Mouse (Mus musculus) left cerebral cortex, postnatal 10 days (tissue): ENCODE measurements around the gene Hist1h2ao. TPM values are rescaled to one million over a fixed set of nuclear protein-coding genes. Genes with fewer than 3 reads are reported as not detected.
"Not testable (repeated sequence)": the region's sequence is repeated elsewhere in the genome, so short reads cannot be mapped to it uniquely, and the experiment has no call there.

Source experiments
- DNase-seq, 2 experiments: peaks; one replicate each; pipeline ENCODE4 v3.0.0; 2021 to 2022; ENCODE audit warnings: low spot score in 2 of 2, mixed read lengths in 1 of 2; ENCODE audit errors: extremely low spot score in 1 of 2
- intact Hi-C: fragments of 180-260 bp; cut with DNase I; formaldehyde crosslinking; loops from one replicate; pipeline ENCODE4 v1.15.1; 2025
- total RNA-seq, 2 experiments: library from RNA; stranded (reverse); gene quantifications; 2 replicates each; pipeline ENCODE4 v1.2.3; 2021

Hist1h2ao gene
- total RNA-seq, 2 experiments from 2014 or later: not detected

DNA sequence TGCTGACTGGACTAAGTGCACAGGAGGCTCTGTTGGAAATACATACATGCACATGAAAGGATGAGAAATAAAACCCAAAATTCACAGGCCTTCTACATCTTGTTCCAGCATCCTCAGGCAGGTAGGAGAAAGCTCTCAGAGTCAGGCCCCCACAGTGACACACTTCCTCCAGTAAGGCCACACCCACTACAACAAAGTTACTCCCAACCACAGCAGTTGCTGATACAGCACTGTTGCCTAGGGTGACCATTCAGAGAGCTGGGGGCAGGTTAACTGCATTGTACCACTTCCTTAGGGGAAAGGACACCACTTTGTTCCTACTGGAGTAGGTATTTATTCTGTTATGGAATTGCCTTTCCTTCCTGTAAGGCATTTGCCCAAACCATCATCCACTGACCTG, 13.1 kb upstream of the Hist1h2ao start:
- DNase-seq, intact Hi-C loops: not testable (repeated sequence)

DNA sequence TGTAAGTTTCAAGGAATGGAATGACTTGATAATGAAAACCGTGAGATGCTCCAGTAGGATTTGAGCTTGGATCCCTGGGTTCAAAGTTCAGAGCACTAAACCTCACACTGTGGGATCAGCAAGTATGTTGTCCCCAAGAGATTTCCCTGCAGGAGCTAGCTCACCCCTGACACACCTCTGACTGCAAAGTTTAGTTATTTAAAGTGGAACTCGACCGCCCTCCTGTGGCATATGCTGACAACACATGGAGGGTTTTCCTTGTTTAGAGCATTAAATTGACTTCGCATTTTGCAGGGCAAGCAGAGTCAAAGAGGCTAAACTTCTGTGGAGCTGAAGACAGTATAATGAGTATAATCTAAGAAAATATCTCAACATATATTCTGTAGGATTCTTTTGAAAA, 7.2 kb upstream of the Hist1h2ao start:
- DNase-seq, intact Hi-C loops: not testable (repeated sequence)

DNA sequence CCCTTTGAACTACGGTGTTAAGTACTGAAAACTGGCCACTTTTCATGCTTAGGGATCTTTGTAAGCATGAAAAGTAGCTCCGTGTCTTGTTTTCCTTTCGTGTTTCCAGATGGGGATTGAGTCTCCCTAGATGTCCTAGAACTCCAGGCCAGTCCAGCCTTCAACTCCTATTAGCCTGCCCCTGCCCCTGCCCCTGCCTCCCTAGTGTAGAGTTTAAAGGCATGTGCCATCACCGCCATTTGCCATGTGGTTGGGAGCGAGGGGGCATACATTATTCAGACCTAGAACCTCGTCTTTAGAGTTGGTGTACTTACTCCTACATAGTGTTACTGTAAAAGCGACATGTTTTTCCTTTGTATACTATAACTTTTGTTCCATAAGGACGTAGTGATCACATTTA, 809 bp downstream of the Hist1h2ao start:
- DNase-seq, intact Hi-C loops: not testable (repeated sequence)

DNA sequence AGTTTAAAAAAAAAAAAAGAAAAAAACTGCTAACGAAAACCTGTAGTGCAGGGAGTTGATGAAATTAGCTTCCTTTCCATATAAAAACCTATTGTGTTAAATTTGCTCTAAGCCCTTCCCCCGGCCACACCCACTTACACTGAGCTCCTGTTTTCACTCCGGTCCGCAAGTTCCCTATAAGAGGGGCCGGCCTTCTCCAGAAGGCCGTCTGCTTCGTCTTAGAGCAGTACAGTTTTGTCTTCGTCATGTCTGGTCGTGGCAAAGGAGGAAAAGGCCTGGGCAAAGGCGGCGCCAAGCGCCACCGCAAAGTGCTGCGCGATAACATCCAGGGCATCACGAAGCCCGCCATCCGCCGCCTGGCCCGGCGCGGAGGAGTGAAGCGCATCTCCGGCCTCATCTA, 1.3 kb downstream of the Hist1h2ao start, which contains the start of gene Hist1h4m:
Gene Hist1h4m, plus strand, starts transcription at position 208 of the 400 bp plus-strand sequence.
- DNase-seq, intact Hi-C loops: not testable (repeated sequence)

DNA sequence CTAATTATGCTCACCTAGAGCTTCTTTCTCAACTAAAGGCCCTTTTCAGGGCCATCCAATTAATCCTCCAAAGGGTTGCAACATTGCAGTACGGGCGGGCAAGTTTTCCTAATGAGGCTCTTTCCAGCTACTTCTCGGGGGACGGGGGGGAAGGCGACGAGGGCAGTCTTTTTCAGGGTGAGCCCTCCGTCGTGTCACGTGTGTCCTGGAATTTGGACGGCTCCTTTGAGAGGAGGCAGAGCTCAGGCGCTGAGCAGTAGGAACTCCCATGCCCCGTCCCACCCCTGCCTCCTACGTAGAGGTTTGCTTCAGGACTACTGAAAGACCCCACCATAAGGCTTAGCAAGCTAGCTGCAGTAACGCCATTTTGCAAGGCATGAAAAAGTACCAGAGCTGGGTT, 1.8 kb downstream of the Hist1h2ao start:
- intact Hi-C loops, DNase-seq: not testable (repeated sequence)

DNA sequence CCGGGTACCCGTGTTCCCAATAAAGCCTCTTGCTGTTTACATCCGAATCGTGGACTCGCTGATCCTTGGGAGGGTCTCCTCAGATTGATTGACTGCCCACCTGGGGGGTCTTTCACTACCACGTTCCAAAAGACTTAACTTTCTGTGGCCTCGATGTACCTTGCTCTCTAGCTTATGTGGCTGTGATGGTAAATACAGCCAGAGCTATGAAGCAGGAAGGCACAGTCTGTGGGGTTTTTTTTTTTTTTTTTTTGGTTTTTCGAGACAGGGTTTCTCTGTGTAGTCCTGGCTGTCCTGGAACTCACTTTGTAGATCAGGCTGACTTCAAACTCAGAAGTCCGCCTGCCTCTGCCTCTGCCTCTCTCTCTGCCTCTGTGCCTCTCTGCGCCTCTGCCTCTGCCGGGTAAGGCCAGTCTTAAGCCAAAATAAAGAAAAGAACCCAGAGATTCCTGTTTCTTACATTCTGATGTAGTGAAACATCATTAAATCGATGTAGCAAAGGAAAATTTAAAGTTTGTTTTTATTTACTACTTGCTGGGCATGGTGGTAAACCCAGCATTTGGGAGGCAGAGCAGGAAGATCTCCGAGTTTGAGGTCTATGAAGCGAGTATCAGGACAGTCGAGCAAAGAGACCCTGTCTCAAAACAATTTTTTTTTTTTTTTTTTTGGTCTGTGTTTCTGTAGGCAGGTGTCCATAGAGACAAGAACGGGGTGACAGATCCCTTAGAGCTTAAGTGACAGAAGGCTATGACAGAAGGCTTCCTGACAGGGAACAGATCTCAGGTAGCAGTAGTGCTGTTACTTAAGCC, 10.0 kb downstream of the Hist1h2ao start:
- DNase-seq, intact Hi-C loops: not testable (repeated sequence)

DNA sequence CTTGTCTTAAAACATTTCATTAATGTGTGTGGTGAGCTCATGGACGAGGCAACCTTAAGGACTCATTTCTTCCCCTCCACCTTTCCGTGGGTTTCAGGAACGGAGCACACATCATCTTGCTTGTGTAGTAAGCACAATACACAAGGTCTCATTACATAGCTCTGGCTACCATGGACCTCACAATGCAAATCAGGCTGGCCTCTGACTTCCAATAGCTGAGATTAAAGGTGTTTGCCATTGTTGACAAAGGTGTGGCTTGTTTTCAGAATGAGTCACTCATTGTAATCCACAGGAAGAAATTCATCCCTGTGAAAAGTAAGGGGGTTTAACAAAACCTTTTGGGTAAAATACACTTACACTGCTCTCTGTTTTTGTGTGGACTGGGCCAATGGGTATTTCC, 18.2 kb downstream of the Hist1h2ao start:
- no peak for DNase-seq
- intact Hi-C loops: no loop called here

DNA sequence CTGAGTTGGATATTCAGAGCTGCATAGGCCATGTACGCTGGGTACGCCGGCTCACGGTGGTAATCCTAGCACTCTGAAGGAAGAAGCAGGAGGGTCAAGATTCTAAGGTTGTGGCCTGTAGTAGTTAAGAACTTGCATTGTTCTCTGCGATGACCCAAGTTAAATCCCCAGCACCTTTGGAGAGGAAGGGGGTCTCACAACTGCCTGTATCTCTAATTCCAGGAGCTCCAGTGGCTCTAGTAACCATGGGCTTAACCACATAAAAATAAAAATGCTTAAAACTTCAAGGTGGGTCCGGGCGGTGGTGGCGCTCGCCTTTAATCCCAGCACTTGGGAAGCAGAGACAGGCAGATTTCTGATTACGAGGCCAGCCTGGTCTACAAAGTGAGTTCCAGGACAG, 20.1 kb downstream of the Hist1h2ao start:
- peak in 1 of 2 experiments; percentile 7 for DNase-seq
- intact Hi-C loops: no loop called here

DNA sequence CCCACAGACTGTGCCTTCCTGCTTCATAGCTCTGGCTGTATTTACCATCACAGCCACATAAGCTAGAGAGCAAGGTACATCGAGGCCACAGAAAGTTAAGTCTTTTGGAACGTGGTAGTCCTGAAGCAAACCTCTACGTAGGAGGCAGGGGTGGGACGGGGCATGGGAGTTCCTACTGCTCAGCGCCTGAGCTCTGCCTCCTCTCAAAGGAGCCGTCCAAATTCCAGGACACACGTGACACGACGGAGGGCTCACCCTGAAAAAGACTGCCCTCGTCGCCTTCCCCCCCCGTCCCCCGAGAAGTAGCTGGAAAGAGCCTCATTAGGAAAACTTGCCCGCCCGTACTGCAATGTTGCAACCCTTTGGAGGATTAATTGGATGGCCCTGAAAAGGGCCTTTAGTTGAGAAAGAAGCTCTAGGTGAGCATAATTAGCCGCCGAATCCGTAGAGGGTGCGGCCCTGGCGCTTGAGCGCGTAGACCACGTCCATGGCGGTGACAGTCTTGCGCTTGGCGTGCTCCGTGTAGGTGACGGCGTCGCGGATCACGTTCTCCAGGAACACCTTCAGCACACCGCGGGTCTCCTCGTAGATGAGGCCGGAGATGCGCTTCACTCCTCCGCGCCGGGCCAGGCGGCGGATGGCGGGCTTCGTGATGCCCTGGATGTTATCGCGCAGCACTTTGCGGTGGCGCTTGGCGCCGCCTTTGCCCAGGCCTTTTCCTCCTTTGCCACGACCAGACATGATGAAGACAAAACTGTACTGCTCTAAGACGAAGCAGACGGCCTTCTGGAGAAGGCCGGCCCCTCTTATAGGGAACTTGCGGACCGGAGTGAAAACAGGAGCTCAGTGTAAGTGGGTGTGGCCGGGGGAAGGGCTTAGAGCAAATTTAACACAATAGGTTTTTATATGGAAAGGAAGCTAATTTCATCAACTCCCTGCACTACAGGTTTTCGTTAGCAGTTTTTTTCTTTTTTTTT, 21.4 kb downstream of the Hist1h2ao start, which contains the start of gene Hist1h4n:
Gene Hist1h4n, minus strand, starts transcription at position 779 of the 977 bp plus-strand sequence.
- DNase-seq, intact Hi-C loops: not testable (repeated sequence)

DNA sequence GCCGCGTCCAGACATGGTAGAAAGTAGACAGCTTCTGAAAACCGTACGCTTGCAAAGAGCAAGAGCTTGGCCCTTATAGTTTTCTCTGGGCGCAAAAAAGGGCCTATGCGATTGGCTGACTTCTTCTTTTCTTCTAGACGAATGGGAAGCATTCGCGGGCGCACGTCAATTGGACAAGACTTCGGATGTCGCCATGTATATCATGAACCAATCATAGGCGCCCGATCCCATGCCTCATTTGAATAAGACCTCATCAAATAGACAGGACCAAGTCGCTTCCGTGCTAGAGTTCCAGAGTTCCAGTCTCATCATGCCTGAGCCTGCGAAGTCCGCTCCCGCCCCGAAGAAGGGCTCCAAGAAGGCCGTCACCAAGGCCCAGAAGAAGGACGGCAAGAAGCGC, 23.2 kb downstream of the Hist1h2ao start, which contains the start of the genes Hist1h2ap and Hist1h2br:
Gene Hist1h2ap, minus strand, starts transcription at position 47 of the 400 bp plus-strand sequence.
Gene Hist1h2br, plus strand, starts transcription at position 283 of the 400 bp plus-strand sequence.
- DNase-seq, intact Hi-C loops: not testable (repeated sequence)

DNA sequence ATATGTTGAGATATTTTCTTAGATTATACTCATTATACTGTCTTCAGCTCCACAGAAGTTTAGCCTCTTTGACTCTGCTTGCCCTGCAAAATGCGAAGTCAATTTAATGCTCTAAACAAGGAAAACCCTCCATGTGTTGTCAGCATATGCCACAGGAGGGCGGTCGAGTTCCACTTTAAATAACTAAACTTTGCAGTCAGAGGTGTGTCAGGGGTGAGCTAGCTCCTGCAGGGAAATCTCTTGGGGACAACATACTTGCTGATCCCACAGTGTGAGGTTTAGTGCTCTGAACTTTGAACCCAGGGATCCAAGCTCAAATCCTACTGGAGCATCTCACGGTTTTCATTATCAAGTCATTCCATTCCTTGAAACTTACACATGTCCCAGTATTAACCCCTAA, 30.2 kb downstream of the Hist1h2ao start:
- DNase-seq, intact Hi-C loops: not testable (repeated sequence)

DNA sequence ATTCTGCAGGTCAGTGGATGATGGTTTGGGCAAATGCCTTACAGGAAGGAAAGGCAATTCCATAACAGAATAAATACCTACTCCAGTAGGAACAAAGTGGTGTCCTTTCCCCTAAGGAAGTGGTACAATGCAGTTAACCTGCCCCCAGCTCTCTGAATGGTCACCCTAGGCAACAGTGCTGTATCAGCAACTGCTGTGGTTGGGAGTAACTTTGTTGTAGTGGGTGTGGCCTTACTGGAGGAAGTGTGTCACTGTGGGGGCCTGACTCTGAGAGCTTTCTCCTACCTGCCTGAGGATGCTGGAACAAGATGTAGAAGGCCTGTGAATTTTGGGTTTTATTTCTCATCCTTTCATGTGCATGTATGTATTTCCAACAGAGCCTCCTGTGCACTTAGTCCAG, 36.1 kb downstream of the Hist1h2ao start:
- intact Hi-C loops: not testable (repeated sequence)

DNA sequence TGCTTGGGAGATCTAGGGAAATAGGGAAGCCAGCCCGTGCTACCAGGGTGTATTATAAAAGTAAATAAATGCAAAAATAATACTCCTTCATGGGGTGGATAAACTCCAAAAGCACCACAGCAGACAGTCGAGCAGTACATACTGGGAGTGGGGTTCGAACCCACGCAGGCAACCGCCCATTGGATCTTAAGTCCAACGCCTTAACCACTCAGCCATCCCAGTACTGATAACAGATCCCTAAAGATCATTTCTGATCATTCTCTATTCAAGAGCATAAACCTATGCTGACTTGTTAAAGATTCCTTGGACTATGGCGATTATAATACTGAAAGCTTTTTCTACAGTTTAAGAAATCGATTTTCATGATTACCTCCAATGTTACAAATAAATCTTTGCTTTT, 37.6 kb downstream of the Hist1h2ao start:
- intact Hi-C loops: no loop called here
- DNase-seq: no peak

More for the DNA sequence above, 36.1 kb downstream of the Hist1h2ao start:
- DNase-seq: not testable (repeated sequence)

DNA sequence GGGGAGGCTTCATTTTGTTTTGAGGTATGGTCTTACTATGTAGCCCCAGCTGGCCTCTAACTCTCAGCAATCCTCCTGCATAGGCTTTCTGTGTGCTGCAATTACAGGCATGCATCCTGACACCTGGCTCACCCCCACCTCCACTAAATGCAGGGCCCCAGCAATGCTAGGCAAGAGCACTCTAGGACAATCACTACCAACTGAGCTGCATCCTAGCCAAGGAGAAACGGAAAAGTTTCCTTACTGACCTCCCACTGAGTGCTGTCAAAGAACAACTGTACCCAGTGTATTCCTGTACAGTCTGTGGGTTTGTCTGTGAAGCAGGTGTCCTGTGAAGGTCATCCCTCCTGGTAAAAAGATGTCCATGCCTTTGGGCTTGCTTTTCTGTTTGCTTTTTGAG, 40.4 kb downstream of the Hist1h2ao start:
- DNase-seq, intact Hi-C loops: not testable (repeated sequence)

DNA sequence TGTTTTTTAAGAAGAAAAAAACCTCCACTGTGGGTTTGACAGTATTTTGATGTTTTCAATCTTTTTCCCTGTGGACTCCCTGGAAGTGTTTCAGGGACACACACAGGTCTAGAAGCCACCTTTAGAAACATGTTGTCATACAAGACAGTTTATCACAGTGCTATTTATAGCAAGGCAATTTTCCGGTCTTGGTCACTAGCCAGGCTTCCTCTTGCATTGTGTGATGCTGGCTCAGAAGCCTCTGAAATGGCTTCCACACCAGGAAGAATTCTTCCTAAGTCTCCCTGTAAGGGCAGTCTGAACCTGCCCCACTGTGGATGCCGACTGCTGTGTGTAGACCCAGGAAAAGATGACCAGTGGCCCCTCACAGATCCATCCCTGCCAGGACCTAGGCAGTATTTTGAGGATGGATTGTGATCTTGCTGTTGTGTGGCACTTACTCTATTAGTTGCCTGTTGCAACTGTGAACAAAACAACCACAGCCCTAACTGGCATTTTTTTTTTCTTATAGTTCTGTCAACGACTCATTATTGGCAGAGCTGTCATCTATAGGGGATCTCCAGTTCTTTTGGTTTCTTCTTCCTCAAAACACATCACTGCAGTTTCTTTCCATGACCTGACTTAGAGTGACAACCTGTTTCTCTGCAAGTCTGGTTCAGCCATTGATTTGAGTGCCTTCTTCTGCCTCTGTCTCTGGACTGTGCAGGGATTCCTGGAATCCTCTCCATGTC, 42.1 kb downstream of the Hist1h2ao start:
- intact Hi-C loops: no loop called here
- DNase-seq: no peak

DNA sequence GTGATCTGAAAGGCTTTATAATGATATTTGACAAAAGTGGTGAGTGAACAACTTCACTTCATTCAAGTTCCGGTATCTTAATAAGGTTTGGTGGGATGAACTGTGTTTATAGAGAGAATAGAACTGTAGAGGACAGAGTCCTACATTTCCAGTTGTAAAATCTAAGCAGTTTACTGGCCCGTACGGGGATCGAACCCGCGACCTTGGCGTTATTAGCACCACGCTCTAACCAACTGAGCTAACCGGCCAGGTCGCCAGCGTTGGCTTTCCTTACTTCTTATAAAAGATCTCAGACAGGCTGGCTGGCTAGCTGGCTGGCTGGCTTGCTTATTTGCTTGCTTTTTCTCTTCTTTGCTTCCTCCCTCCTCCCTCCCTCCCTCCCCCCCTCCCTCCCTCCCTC, 44.9 kb downstream of the Hist1h2ao start:
- intact Hi-C loops: no loop called here
- DNase-seq: peak; percentile 52 to 59

DNA sequence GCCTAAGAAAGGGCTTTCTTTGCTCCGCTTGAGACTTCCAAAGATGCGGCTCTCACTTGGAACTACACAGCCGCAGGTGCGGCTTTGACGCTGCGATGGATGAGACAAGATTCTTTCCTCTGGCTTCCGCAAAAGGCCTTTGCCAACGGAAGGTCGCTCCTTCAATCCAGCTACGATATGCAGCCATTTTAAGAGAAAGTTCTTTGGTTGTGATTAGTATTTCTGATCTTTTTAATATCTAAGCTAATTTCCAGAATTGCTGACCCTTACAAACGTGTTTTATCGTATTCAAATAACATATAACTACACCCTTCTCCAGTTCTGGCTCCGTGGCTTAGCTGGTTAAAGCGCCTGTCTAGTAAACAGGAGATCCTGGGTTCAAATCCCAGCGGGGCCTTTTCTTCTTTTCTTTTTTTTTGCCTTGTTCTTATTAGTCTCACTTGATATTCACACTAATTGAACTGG, 45.5 kb downstream of the Hist1h2ao start:
- intact Hi-C loops: no loop called here
- DNase-seq: peak; percentile 20 to 63
